Mouse (Mus musculus) ovary, adult 2 months (tissue): ENCODE measurements around the gene Trp53tg5. TPM values are rescaled to one million over a fixed set of nuclear protein-coding genes. Genes with fewer than 3 reads are reported as not detected.

ENCODE experiments used
- polyA plus RNA-seq: library from polyadenylated mRNA; depleted of rRNA; stranded (reverse); fragments of >200 nt; gene quantifications from 2 replicates; pipeline ENCODE4 v1.2.3, GENCODE M21; 2012; rRNA removed

The Trp53tg5 gene
- polyA plus RNA-seq, result not detected in 2 replicates

GRCm38 (mm10) chr2:164473624-164474023 lies at the start of gene Trp53tg5:
Gene Trp53tg5 (minus strand): TSS chr2:164473724.

GRCm38 (mm10) chr2:164496847-164497690 lies 23.5 kb upstream of the Trp53tg5 start, which contains the start of gene Pigt:
Gene Pigt (plus strand): TSS chr2:164497520.

GRCm38 (mm10) chr2:164485681-164486257 lies 12.2 kb upstream of the Trp53tg5 start, which contains the start of gene Dbndd2:
Gene Dbndd2 (plus strand): TSS chr2:164486106.

GRCm38 (mm10) chr2:164460745-164461551 lies 12.6 kb downstream of the Trp53tg5 start, which contains the start of gene Gm20458:
Gene Gm20458 (plus strand): TSS chr2:164460967.

GRCm38 (mm10) chr2:164456864-164457300 lies 16.6 kb downstream of the Trp53tg5 start, which contains the start of gene Sys1:
Gene Sys1 (plus strand): TSS chr2:164456964.

GRCm38 (mm10) chr2:164443460-164444000 lies 30.0 kb downstream of the Trp53tg5 start, which contains the start of gene Sdc4:
Gene Sdc4 (minus strand): TSS chr2:164443887.

Other genes with a start within 250 kb of the Trp53tg5 start
- not detected in 2 replicates for gene Svs2, start 235.3 kb downstream of the Trp53tg5 start, polyA plus RNA-seq
- gene Svs3b, start 217.1 kb downstream of the Trp53tg5 start, polyA plus RNA-seq, result not detected in 2 replicates
- not detected in 2 replicates for gene Svs4, start 195.3 kb downstream of the Trp53tg5 start, polyA plus RNA-seq
- gene Svs3a, start 184.5 kb downstream of the Trp53tg5 start, polyA plus RNA-seq, result not detected in 2 replicates
- not detected in 2 replicates for gene Svs6, start 157.0 kb downstream of the Trp53tg5 start, polyA plus RNA-seq
- 0.37 TPM in 1 of 2 replicates, not detected in the other for gene Svs5, start 141.0 kb downstream of the Trp53tg5 start, polyA plus RNA-seq
- 13.5 and 15.4 TPM in 2 replicates for gene Slpi, start 84.6 kb downstream of the Trp53tg5 start, polyA plus RNA-seq
- 0.08 TPM in 1 of 2 replicates, not detected in the other for gene Rbpjl, start 70.6 kb downstream of the Trp53tg5 start, polyA plus RNA-seq
- gene Matn4, start 68.6 kb downstream of the Trp53tg5 start, polyA plus RNA-seq, result 0.45 and 0.52 TPM in 2 replicates
- gene Sdc4, start 29.8 kb downstream of the Trp53tg5 start, polyA plus RNA-seq, result 58.9 and 68.8 TPM in 2 replicates
- 190 and 302 TPM in 2 replicates for gene Sys1, start 16.8 kb downstream of the Trp53tg5 start, polyA plus RNA-seq
- gene Gm20458, start 12.8 kb downstream of the Trp53tg5 start, polyA plus RNA-seq, result 92.2 and 115 TPM in 2 replicates
- gene Dbndd2, start 12.4 kb upstream of the Trp53tg5 start, polyA plus RNA-seq, result 82.7 and 94.8 TPM in 2 replicates
- gene Pigt, start 23.8 kb upstream of the Trp53tg5 start, polyA plus RNA-seq, result 211 and 273 TPM in 2 replicates
- 222 and 266 TPM in 2 replicates for gene Wfdc2, start 88.7 kb upstream of the Trp53tg5 start, polyA plus RNA-seq
- not detected in 2 replicates for gene Spint3, start 99.7 kb upstream of the Trp53tg5 start, polyA plus RNA-seq
- 1.2 TPM in 2 replicates for gene Wfdc6a, start 111.7 kb upstream of the Trp53tg5 start, polyA plus RNA-seq
- 1.6 and 1.7 TPM in 2 replicates for gene Eppin, start 119.9 kb upstream of the Trp53tg5 start, polyA plus RNA-seq
- gene Wfdc6b, start 139.8 kb upstream of the Trp53tg5 start, polyA plus RNA-seq, result 0.36 and 0.62 TPM in 2 replicates
- gene Wfdc8, start 139.9 kb upstream of the Trp53tg5 start, polyA plus RNA-seq, result 1.0 and 1.4 TPM in 2 replicates
- gene Wfdc16, start 165.1 kb upstream of the Trp53tg5 start, polyA plus RNA-seq, result 0.33 TPM in 1 of 2 replicates, not detected in the other
- 44.5 and 78.3 TPM in 2 replicates for gene Wfdc10, start 182.3 kb upstream of the Trp53tg5 start, polyA plus RNA-seq
- gene Wfdc9, start 182.9 kb upstream of the Trp53tg5 start, polyA plus RNA-seq, result not detected in 2 replicates
- not detected in 2 replicates for gene Wfdc11, start 200.4 kb upstream of the Trp53tg5 start, polyA plus RNA-seq
- gene Wfdc13, start 211.4 kb upstream of the Trp53tg5 start, polyA plus RNA-seq, result 0.49 and 0.74 TPM in 2 replicates
- gene Spint4, start 224.8 kb upstream of the Trp53tg5 start, polyA plus RNA-seq, result not detected in 2 replicates
- gene Spint5, start 241.6 kb upstream of the Trp53tg5 start, polyA plus RNA-seq, result not detected in 2 replicates